8 mouse cellular contexts compared by ENCODE assay signal in the genomic region with DNA sequence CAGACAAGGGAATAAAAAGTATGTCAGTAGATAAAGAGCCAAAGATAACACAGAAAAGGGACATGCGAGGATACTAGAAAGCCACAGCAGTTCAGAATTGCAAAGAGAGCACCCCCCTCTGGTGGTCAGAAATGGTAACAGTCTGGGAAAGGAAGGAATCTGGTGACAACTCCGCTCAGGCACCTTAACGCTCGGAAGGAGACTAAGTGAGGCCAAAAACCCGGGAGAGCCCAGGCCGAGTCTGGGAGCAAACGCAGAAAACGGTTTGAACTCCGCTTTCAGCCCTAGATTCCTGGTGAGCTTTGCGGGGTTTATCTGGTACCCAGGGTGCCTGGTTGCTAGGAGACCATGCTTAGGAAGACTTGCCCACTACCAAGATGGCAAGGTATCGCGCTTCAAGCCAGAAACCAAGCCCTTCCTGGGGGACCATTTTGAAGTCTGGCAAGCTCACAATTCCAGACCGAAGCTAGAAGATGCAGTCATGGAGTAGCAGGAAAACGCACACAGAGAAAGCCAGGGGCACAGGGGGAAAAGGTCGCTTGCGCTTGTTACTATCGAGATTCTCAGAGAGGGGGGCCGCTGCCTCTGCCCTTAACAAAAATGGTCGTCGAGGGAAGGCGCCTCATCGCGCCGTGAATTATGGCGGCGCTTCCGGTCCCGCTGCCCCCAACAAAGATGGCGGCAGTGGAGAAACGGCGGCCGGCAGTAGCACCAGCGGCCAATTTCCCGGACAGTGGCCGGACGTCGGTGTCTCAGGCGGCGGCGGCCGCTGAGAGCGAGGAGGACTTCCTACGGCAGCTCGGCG. TPM values are rescaled to one million over a fixed set of nuclear protein-coding genes. Genes with fewer than 3 reads are reported as not detected.
A peak's percentile ranks its signal among the peaks of the same experiment; 100 is the strongest.
DNase-seq lines count a peak whose midpoint lies in the region; ATAC-seq lines count a peak whose summit lies in the region.

A gene (plus strand): TSS at position 599 of the 805 bp plus-strand sequence.

- peaks cover 8% of the 10 kb centered on the region for H3K4me1 ChIP-seq in brown adipose tissue, adult 24 weeks (ENCODE audit: control insufficient read depth, insufficient read depth, insufficient read length, low read length)
- peaks cover 5 to 9% of the 10 kb centered on the region in 2 experiments for H3K4me1 ChIP-seq in heart, embryonic 14.5 days (ENCODE audit: control insufficient read depth in 2 of 2, insufficient read depth in 2 of 2, low read length in 2 of 2)
- peaks cover 23% of the 10 kb centered on the region for H3K4me1 ChIP-seq in liver, embryonic 13.5 days (replicated peaks)
- peaks cover 13% of the 10 kb centered on the region for H3K4me1 ChIP-seq in stomach, embryonic 16.5 days (ENCODE audit: control insufficient read depth, insufficient read depth, low read length)

- WGBS in heart, embryonic 14.5 days, result under 1% methylated on average over 45 of the region's 45 CpGs
- WGBS in liver, embryonic 13.5 days (ENCODE audit: insufficient replicate concordance), result under 1% methylated on average over 45 of the region's 45 CpGs
- under 1% methylated on average over 45 of the region's 45 CpGs for WGBS in stomach, embryonic 16.5 days

- H3K36me3 ChIP-seq in heart, embryonic 14.5 days (ENCODE audit: control insufficient read depth, insufficient read depth, low read length), result no peaks in the 10 kb centered on the region
- H3K36me3 ChIP-seq in liver, embryonic 13.5 days, result no peaks in the 10 kb centered on the region
- H3K36me3 ChIP-seq in stomach, embryonic 16.5 days (ENCODE audit: control insufficient read depth, insufficient read depth, low read length), result no peaks in the 10 kb centered on the region

- no peaks in the 10 kb centered on the region for H3K9me3 ChIP-seq in heart, embryonic 14.5 days (ENCODE audit: control insufficient read depth, low read length)
- no peaks in the 10 kb centered on the region for H3K9me3 ChIP-seq in liver, embryonic 13.5 days (replicated peaks)
- H3K9me3 ChIP-seq in stomach, embryonic 16.5 days (replicated peaks; ENCODE audit: control insufficient read depth, low read length), result no peaks in the 10 kb centered on the region

- H3K4me2 ChIP-seq in heart, embryonic 14.5 days (ENCODE audit: low read length), result peak within 1 kb of the TSS; percentile 89
- peak within 1 kb of the TSS; percentile 89 for H3K4me2 ChIP-seq in liver, embryonic 13.5 days
- H3K4me2 ChIP-seq in stomach, embryonic 16.5 days (ENCODE audit: low read depth, low read length), result peak within 1 kb of the TSS; percentile 77

- ATAC-seq in heart, embryonic 14.5 days (ENCODE audit: insufficient number of reproducible peaks, insufficient read depth, low FRiP score, low read depth), result peak; percentile 57
- peak; percentile 73 for ATAC-seq in liver, embryonic 13.5 days (ENCODE audit: low read depth)
- ATAC-seq in stomach, embryonic 16.5 days (ENCODE audit: insufficient read depth, low FRiP score), result peak; percentile 76

- H3K27ac ChIP-seq in brown adipose tissue, adult 24 weeks (replicated peaks; ENCODE audit: low read depth, low read length), result peak within 1 kb of the TSS; percentile 92
- peak within 1 kb of the TSS; percentile 84 to 90 for H3K27ac ChIP-seq in heart, embryonic 14.5 days (replicated peaks in 1 of 2; ENCODE audit: control insufficient read depth in 1 of 2, insufficient read depth in 1 of 2, low read depth in 2 of 2, low read length in 2 of 2)
- peak within 1 kb of the TSS; percentile 83 for H3K27ac ChIP-seq in liver, embryonic 13.5 days
- peak within 1 kb of the TSS; percentile 90 for H3K27ac ChIP-seq in stomach, embryonic 16.5 days (ENCODE audit: low read length)

- H3K27me3 ChIP-seq in heart, embryonic 14.5 days (ENCODE audit: control insufficient read depth, insufficient read depth, low read length), result no peaks in the 10 kb centered on the region
- peaks cover 9% of the 10 kb centered on the region; the same call in 1 of the 2 replicates for H3K27me3 ChIP-seq in liver, embryonic 13.5 days
- H3K27me3 ChIP-seq in stomach, embryonic 16.5 days (ENCODE audit: control insufficient read depth, insufficient read depth, low read length), result no peaks in the 10 kb centered on the region

- DNase-seq in CD4-positive, CD25-positive, alpha-beta regulatory T cell, adult 2 months (ENCODE audit: low read depth, low spot score), result peak; percentile 93
- peak; percentile 89 for DNase-seq in fibroblast of lung, adult 2 months (ENCODE audit: low read depth)
- peak; percentile 92 for DNase-seq in kidney, postnatal 14 days
- DNase-seq in liver, embryonic 13.5 days, result peak; percentile 85
- peak; percentile 97 for DNase-seq in neural tube, embryonic 10.5 days (ENCODE audit: extremely low spot score, low spot score)

- peak within 1 kb of the TSS; percentile 78 for H3K4me3 ChIP-seq in brown adipose tissue, adult 24 weeks (ENCODE audit: insufficient read depth, low read depth, low read length)
- H3K4me3 ChIP-seq in heart, embryonic 14.5 days (ENCODE audit: control insufficient read depth in 1 of 2, insufficient read depth in 1 of 2, low read depth in 1 of 2, low read length in 2 of 2), result peak within 1 kb of the TSS; percentile 84 to 86
- H3K4me3 ChIP-seq in liver, embryonic 13.5 days (replicated peaks), result peak within 1 kb of the TSS; percentile 86
- H3K4me3 ChIP-seq in stomach, embryonic 16.5 days (replicated peaks; ENCODE audit: low read length), result peak within 1 kb of the TSS; percentile 89

- H3K9ac ChIP-seq in heart, embryonic 14.5 days (ENCODE audit: low read length), result peak within 1 kb of the TSS; percentile 82
- H3K9ac ChIP-seq in liver, embryonic 13.5 days, result peak within 1 kb of the TSS; percentile 86
- H3K9ac ChIP-seq in stomach, embryonic 16.5 days (ENCODE audit: low read length), result peak within 1 kb of the TSS; percentile 85

RNA-seq across cellular contexts. Expression of the gene that starts here (rescaled TPM):
- 17.0 and 17.6 TPM in 2 replicates for polyA plus RNA-seq in brown adipose tissue, adult 24 weeks (2012; ENCODE audit: insufficient read depth, insufficient read length, missing spikeins)
- polyA plus RNA-seq in heart, embryonic 14.5 days (2014; fragmentation: Nextera tagmentation; extraction: Ambion mirVana), result 44.5 and 48.2 TPM in 2 replicates
- 25.3 and 27.5 TPM in 2 replicates for polyA plus RNA-seq in liver, embryonic 13.5 days (2015; fragmentation: Nextera tagmentation; extraction: Ambion mirVana)
- 47.4 and 53.2 TPM in 2 replicates for polyA plus RNA-seq in stomach, embryonic 16.5 days (2015; fragmentation: Nextera tagmentation; extraction: Ambion mirVana)

Comparison
In these comparisons a context has a peak if more than half of its experiments do, and no peak if none do; other contexts are left out.
1. Peak in every context shown above with its lines: DNase-seq, ATAC-seq, H3K4me3 ChIP-seq and H3K27ac ChIP-seq.